Mouse (Mus musculus) retina, adult 2 months (tissue): ENCODE measurements at regions not wholly inside any gene's neighbourhood (a gene's known extent, or its start where the extent isn't known, plus 50 kb on each side); places are given as distances from the start of the nearest gene placed in this dataset.

Experiments
- DNase-seq: peaks from one replicate; pipeline ENCODE4 v3.0.0-alpha.2; 2012; ENCODE audit warnings: low read depth, low spot score

DNA sequence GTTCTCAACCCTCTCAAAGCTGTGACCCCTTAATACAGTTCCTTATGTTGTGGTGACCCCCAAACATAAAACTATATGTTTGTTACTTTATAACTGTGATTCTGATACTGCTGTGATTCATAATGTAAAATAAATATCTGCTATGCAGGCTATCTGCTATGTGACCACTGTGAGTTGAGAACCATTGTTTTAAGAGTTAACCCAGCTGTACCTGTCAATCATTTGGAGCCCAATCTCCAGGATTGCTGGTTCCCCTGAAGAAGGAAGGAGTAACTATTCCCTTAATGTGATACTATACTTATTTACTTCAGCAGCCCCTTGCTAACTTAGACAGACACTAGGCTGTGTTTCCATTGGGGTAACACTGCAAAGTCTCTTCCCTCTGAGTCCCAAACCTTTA lies 400.5 kb downstream of the Nbas start:
- DNase-seq: no peak

- DNase-seq: no peak
These were observed 399.6 kb downstream of the Nbas start for GRCm38 (mm10) chr12:13668485-13669022.

DNA sequence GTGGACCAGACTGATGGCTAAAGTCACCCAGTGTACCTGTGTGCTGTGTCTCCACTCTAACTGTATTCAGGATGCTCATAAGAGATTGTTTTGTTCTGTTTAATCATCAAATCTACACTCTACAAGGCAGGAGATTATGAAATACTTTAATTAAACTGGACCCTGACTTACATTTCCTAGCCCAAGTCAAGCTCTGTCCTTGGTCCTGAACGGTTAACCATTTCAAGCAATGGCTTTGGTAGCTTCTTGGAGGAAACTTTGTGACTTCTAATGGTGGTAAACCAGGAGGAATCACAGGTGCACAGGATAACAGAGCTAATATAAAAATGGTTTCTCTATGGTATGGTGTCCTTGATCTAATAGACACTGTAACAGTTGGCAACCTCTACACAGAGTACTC lies 370.4 kb downstream of the Nbas start:
- no peak for DNase-seq
